Mouse (Mus musculus): ENCODE data around the gene Gstp2. TPM values are rescaled to one million over a fixed set of nuclear protein-coding genes. Genes with fewer than 3 reads are reported as not detected.

Gstp2 gene
- polyA plus RNA-seq, 1 experiment from 2014 or later = 5.5 TPM

DNA sequence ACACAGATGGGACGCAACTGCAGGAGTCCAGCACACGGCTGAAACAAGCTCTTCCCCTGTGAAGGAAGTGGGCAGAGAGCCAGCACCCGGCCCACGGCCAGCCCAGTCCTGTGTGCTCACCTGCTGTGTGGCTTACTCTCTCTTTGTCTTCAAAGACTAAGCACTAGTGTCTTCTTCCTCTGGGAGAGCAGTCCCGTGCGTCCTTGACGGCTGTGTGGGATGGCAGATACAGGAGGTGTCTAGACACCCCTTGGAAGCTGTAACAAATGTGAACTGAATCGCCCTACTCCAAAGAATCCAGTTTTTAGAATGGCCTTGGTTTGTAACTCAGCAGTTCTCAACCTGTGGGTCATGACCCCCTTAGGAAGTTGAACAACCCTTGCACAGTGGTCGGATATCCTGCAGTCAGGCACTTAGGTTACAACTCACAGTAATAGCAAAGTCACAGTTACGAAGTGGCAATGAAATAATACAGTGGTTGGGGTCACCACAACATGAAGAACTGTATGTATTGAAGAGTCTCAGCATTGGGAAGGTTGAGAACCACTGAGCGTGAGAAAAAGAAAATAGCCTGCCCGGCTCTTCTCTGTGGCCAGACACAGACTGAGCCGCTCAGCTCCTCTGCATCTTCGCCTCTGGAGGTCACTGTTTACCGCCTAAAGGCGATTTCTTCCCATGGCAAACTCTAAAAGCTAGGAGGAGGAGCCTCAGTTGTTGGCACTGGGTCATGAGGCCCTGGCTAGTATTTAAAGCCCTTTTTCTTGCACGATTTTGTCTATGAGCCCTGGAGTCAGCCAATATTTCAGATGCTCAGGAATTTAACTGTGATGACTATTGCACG is 26.9 kb downstream of the Gstp2 start:
- Histone ChIP-seq H3K27ac (ENCODE audit: low read depth, low read length) (no peak overlapping the region), H3K36me3 (ENCODE audit: control insufficient read depth, insufficient read depth, low read length) (no peaks in the 10 kb centered on the region), H3K27me3 (replicated peaks; ENCODE audit: control insufficient read depth, insufficient read depth, low read length) (no peaks in the 10 kb centered on the region), H3K9me3 (ENCODE audit: control insufficient read depth, low read length) (no peaks in the 10 kb centered on the region), H3K9ac (ENCODE audit: low read depth, low read length) (0 out of 2 replicates have a peak overlapping the region, but pooled peaks have one; percentile 16), H3K4me2 (peak overlapping the region; percentile 25; the same call in 1 of the 2 replicates), H3K4me1 (replicated peaks; ENCODE audit: control insufficient read depth, insufficient read depth, low read length) (peaks cover 16% of the 10 kb centered on the region), H3K4me3 (ENCODE audit: low read depth, low read length) (no peak overlapping the region)
- peak; percentile 73 for ATAC-seq (replicated peaks; ENCODE audit: low FRiP score)
- peak; percentile 57 for DNase-seq (ENCODE audit: low spot score)
- 41% methylated on average over 18 of the region's 18 CpGs for WGBS

DNA sequence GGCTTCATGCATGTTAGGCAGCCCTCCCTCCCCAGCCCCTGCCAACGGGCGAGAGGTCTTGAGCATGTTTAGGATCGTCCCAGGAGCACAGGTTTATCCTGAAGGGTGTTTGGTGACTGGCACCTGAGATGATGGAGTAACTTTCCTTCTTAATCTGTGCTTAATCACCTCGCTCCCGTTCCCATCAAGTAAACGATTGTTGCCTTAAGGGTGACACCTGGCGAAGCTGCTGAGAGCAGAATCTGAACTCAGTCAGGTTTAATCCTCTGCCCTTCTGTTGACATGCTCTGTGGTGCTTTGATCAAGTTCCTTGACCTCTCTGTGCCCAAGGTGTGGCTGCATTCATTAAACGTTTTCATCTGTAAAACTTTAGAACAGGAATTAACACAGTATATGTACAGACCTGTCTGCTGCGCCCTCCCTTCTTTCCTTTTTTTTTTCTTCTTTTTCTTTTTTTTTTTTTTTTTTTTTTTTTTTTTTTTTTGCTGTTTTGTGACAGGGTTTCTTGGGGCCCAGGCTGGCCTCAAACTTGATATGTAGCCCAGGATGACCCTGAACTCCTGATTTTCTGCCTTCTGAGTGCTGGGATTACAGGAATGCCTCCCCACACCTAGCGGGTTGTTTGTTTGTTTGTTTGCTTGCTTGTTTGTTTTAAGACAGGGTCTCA is 27.8 kb downstream of the Gstp2 start:
- Histone ChIP-seq H3K36me3 (ENCODE audit: control insufficient read depth, insufficient read depth, low read length) (no peaks in the 10 kb centered on the region), H3K4me1 (replicated peaks; ENCODE audit: control insufficient read depth, insufficient read depth, low read length) (peaks cover 21% of the 10 kb centered on the region), H3K4me3 (ENCODE audit: low read depth, low read length) (no peak overlapping the region), H3K27me3 (replicated peaks; ENCODE audit: control insufficient read depth, insufficient read depth, low read length) (no peaks in the 10 kb centered on the region), H3K9me3 (ENCODE audit: control insufficient read depth, low read length) (no peaks in the 10 kb centered on the region), H3K4me2 (no peak overlapping the region), H3K9ac (ENCODE audit: low read depth, low read length) (no peak overlapping the region), H3K27ac (ENCODE audit: low read depth, low read length) (no peak overlapping the region)
- no peak for DNase-seq (ENCODE audit: low spot score)
- no peak for ATAC-seq (replicated peaks; ENCODE audit: low FRiP score)
- WGBS = 65% methylated on average over 10 of the region's 10 CpGs

DNA sequence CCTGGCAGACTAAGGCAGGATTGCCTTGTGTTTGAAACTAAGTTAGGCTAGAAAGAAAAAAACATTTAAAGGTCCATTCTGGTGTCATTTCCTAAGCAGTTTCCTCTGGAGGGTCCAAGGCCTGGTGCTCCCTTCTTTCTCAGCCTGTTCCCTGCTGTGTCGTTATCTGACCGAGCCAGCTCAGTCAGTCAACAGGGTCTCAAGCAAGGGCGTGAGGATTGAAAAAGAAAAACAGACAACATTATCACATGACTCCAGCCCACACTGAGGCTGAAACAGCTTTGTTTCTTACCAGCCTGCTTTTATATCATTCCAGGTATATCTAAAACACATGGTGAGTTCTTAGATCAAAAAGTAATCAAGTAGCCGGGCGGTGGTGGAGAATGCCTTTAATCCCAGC is 30.2 kb downstream of the Gstp2 start:
- Histone ChIP-seq H3K27ac (ENCODE audit: low read depth, low read length) (peak overlapping the region; percentile 76), H3K9me3 (ENCODE audit: control insufficient read depth, low read length) (no peaks in the 10 kb centered on the region), H3K4me3 (ENCODE audit: low read depth, low read length) (no peak overlapping the region), H3K9ac (ENCODE audit: low read depth, low read length) (peak overlapping the region; percentile 13; the same call in 1 of the 2 replicates), H3K36me3 (ENCODE audit: control insufficient read depth, insufficient read depth, low read length) (no peaks in the 10 kb centered on the region), H3K4me2 (0 out of 2 replicates have a peak overlapping the region, but pooled peaks have one; percentile 6), H3K4me1 (replicated peaks; ENCODE audit: control insufficient read depth, insufficient read depth, low read length) (peaks cover 31% of the 10 kb centered on the region), H3K27me3 (replicated peaks; ENCODE audit: control insufficient read depth, insufficient read depth, low read length) (no peaks in the 10 kb centered on the region)
- peak; percentile 63 for ATAC-seq (replicated peaks; ENCODE audit: low FRiP score)
- WGBS = 35% methylated on average over 5 of the region's 5 CpGs
- no peak for DNase-seq (ENCODE audit: low spot score)

DNA sequence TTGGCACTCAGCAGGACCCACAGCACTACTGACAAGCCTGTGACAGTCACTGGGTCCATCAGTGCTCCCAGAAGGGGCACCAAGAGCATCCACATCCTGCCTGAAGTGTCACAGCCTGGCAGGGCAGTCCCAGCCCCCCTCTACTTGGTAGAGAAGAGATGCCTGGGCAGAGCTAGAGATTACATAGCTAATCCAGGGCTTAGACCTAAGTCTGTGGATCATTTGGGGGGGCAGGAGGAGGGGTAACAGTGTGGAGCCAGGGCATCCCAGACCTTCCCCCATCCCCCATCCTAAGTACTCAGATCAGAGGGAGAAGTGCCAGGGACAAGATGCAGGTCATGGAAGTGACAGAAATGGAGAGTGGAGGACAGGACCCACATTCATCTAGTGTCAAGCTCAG is 31.0 kb downstream of the Gstp2 start:
- ATAC-seq (replicated peaks; ENCODE audit: low FRiP score) (no peak), DNase-seq (ENCODE audit: low spot score) (no peak)
- peak overlapping the region; percentile 76 for H3K27ac ChIP-seq (ENCODE audit: low read depth, low read length)
- H3K36me3 ChIP-seq (ENCODE audit: control insufficient read depth, insufficient read depth, low read length) = peaks cover 2% of the 10 kb centered on the region; the same call in 1 of the 2 replicates
- H3K4me2 ChIP-seq = no peak overlapping the region
- H3K4me1 ChIP-seq (replicated peaks; ENCODE audit: control insufficient read depth, insufficient read depth, low read length) = peaks cover 31% of the 10 kb centered on the region
- H3K4me3 ChIP-seq (ENCODE audit: low read depth, low read length) = no peak overlapping the region
- 0 out of 2 replicates have a peak overlapping the region, but pooled peaks have one; percentile 13 for H3K9ac ChIP-seq (ENCODE audit: low read depth, low read length)
- no peaks in the 10 kb centered on the region for H3K9me3 ChIP-seq (ENCODE audit: control insufficient read depth, low read length)
- no peaks in the 10 kb centered on the region for H3K27me3 ChIP-seq (replicated peaks; ENCODE audit: control insufficient read depth, insufficient read depth, low read length)

DNA sequence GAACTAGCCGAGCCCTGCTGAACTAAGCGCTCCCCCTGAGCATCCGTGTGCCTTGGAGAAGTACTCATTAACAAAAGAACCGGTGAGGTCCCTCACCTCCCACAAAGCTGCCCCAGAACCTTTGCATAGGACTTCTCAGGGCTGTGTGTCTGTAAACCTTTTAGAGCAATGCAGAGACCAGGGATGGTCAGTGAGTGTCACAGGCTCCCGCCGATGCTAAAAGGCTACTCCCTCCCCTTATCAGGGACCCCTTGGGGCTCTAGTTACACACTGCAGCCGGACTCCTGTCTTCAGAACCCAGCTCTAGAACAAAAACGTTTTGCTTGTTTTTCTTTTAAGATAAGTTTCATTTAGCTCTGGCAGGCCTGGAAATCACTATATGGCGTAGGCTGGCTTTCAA is 32.8 kb downstream of the Gstp2 start:
- peak overlapping the region; percentile 71 for H3K9ac ChIP-seq (ENCODE audit: low read depth, low read length)
- no peaks in the 10 kb centered on the region for H3K9me3 ChIP-seq (ENCODE audit: control insufficient read depth, low read length)
- no peaks in the 10 kb centered on the region for H3K27me3 ChIP-seq (replicated peaks; ENCODE audit: control insufficient read depth, insufficient read depth, low read length)
- peak overlapping the region; percentile 89 for H3K4me3 ChIP-seq (ENCODE audit: low read depth, low read length)
- peak overlapping the region; percentile 83 for H3K4me2 ChIP-seq
- peak; percentile 53 for ATAC-seq (replicated peaks; ENCODE audit: low FRiP score)
- H3K36me3 ChIP-seq (ENCODE audit: control insufficient read depth, insufficient read depth, low read length) = peaks cover 17% of the 10 kb centered on the region
- peaks cover 27% of the 10 kb centered on the region for H3K4me1 ChIP-seq (replicated peaks; ENCODE audit: control insufficient read depth, insufficient read depth, low read length)
- DNase-seq (ENCODE audit: low spot score) = no peak
- 12% methylated on average over 9 of the region's 9 CpGs for WGBS
- peak overlapping the region; percentile 82 for H3K27ac ChIP-seq (ENCODE audit: low read depth, low read length)

DNA sequence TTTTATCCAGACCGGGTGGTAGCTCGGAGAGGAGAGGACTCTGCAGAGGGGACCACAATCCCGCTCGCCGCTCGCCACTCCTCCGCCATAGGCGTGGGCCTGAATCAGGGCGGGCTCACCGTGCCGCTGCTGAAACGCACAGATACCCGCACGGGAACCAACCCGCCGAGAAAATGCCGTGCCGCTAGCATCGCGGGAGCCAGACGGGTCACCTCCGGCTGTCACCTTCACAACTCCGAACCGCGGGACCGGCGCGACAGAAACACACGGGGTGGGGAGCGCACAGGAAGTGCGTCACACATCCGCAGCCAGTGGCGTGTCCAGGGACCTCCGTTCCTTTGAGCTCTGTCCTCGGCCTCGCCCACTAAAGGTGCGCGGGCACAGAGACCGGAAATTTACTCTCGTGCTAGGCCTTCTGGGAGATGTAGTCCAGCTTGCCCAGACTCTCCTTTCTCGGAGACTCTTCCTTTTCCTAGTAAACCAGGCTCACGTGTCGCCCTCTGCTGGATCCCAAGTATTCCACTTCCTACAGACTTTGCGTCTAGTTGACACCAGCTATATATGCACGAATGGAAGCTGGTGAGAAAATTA is 33.3 kb downstream of the Gstp2 start, which contains the start of gene Ndufv1:
TSS of gene Ndufv1 (minus strand) at position 375 of the 591 bp plus-strand sequence.
- Histone ChIP-seq H3K9me3 (ENCODE audit: control insufficient read depth, low read length) (no peaks in the 10 kb centered on the region), H3K27ac (ENCODE audit: low read depth, low read length) (peak within 1 kb of the TSS; percentile 82), H3K4me2 (peak within 1 kb of the TSS; percentile 90), H3K9ac (ENCODE audit: low read depth, low read length) (peak within 1 kb of the TSS; percentile 90), H3K27me3 (replicated peaks; ENCODE audit: control insufficient read depth, insufficient read depth, low read length) (no peaks in the 10 kb centered on the region), H3K4me3 (ENCODE audit: low read depth, low read length) (peak within 1 kb of the TSS; percentile 89), H3K36me3 (ENCODE audit: control insufficient read depth, insufficient read depth, low read length) (peaks cover 22% of the 10 kb centered on the region), H3K4me1 (replicated peaks; ENCODE audit: control insufficient read depth, insufficient read depth, low read length) (peaks cover 27% of the 10 kb centered on the region)
- ATAC-seq (replicated peaks; ENCODE audit: low FRiP score) (peak; percentile 97), DNase-seq (ENCODE audit: low spot score) (peak; percentile 96)
- WGBS = 0% methylated on average over 45 of the region's 45 CpGs

DNA sequence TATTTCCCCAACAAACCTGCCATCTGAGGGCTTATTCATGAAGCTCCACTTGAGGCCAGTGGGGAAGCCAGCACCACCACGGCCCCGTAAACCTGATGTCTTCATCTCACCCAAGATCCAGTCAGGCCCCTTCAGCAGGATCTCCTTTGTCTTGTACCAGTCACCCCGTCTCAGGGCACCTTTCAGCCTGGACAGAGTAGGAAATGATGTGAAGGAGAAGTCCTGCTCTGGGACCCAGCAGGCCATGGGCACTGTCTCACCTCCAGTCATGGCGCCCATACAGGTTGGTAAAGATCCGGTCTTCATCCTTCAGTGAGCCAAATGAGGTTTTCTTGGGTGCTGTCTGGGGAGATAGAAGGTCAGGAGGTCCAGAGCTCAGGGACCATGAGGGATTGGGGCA is 34.7 kb downstream of the Gstp2 start:
- Histone ChIP-seq H3K4me1 (replicated peaks; ENCODE audit: control insufficient read depth, insufficient read depth, low read length) (peaks cover 23% of the 10 kb centered on the region), H3K4me3 (ENCODE audit: low read depth, low read length) (peak overlapping the region; percentile 89; the same call in 1 of the 2 replicates), H3K9ac (ENCODE audit: low read depth, low read length) (no peak overlapping the region), H3K27ac (ENCODE audit: low read depth, low read length) (no peak overlapping the region), H3K27me3 (replicated peaks; ENCODE audit: control insufficient read depth, insufficient read depth, low read length) (no peaks in the 10 kb centered on the region), H3K4me2 (peak overlapping the region; percentile 90), H3K9me3 (ENCODE audit: control insufficient read depth, low read length) (no peaks in the 10 kb centered on the region), H3K36me3 (ENCODE audit: control insufficient read depth, insufficient read depth, low read length) (peaks cover 35% of the 10 kb centered on the region)
- 90% methylated on average over 5 of the region's 5 CpGs for WGBS
- DNase-seq (ENCODE audit: low spot score) (no peak), ATAC-seq (replicated peaks; ENCODE audit: low FRiP score) (no peak)

DNA sequence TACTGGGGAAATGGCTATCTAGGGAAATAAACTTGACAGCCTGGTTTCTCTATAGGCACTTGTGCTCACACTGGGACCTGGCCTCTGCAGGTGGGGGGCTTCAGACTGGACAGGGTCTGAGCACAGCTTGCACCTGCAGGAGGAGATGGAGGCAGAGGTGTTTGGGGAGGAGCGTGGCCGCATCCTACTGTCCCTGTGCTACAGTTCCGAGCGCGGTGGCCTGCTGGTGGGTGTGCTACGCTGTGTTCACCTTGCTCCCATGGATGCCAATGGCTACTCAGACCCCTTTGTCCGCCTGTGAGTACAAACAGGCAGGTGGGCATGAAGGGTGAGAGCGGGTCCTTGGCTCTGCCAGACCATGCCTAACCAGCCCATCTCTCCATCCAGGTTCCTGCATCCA is 39.9 kb downstream of the Gstp2 start:
- Histone ChIP-seq H3K36me3 (ENCODE audit: control insufficient read depth, insufficient read depth, low read length) (peaks cover 39% of the 10 kb centered on the region), H3K9me3 (ENCODE audit: control insufficient read depth, low read length) (no peaks in the 10 kb centered on the region), H3K4me3 (ENCODE audit: low read depth, low read length) (no peak overlapping the region), H3K27ac (ENCODE audit: low read depth, low read length) (no peak overlapping the region), H3K27me3 (replicated peaks; ENCODE audit: control insufficient read depth, insufficient read depth, low read length) (no peaks in the 10 kb centered on the region; the same call in 1 of the 2 replicates), H3K4me1 (replicated peaks; ENCODE audit: control insufficient read depth, insufficient read depth, low read length) (peaks cover 5% of the 10 kb centered on the region), H3K9ac (ENCODE audit: low read depth, low read length) (no peak overlapping the region), H3K4me2 (no peak overlapping the region)
- DNase-seq (ENCODE audit: low spot score) (no peak), ATAC-seq (replicated peaks; ENCODE audit: low FRiP score) (no peak)
- WGBS = 96% methylated on average over 8 of the region's 8 CpGs
